Mouse (Mus musculus): ENCODE data around the gene Tbc1d20. TPM values are rescaled to one million over a fixed set of nuclear protein-coding genes. Genes with fewer than 3 reads are reported as not detected.

The Tbc1d20 gene
- polyA plus RNA-seq, 1 experiment from 2014 or later = 32.0 TPM

GRCm38 (mm10) chr2:152330858-152331423, 37.3 kb downstream of the Tbc1d20 start:
- Histone ChIP-seq H3K36me3 (replicated peaks) (peaks cover 49% of the 10 kb centered on the region), H3K27ac (replicated peaks) (0 out of 2 replicates have a peak overlapping the region, but pooled peaks have one; percentile 40), H3K4me3 (peak overlapping the region; percentile 92), H3K4me1 (peaks cover 29% of the 10 kb centered on the region), H3K9me3 (no peaks in the 10 kb centered on the region), H3K27me3 (replicated peaks; ENCODE audit: low read depth, poor library complexity, severe bottlenecking) (peaks cover 12% of the 10 kb centered on the region; the same call in 1 of the 2 replicates)
- no peak for DNase-seq (ENCODE audit: low spot score)
- WGBS = 68% methylated on average over 7 of the region's 7 CpGs

DNA sequence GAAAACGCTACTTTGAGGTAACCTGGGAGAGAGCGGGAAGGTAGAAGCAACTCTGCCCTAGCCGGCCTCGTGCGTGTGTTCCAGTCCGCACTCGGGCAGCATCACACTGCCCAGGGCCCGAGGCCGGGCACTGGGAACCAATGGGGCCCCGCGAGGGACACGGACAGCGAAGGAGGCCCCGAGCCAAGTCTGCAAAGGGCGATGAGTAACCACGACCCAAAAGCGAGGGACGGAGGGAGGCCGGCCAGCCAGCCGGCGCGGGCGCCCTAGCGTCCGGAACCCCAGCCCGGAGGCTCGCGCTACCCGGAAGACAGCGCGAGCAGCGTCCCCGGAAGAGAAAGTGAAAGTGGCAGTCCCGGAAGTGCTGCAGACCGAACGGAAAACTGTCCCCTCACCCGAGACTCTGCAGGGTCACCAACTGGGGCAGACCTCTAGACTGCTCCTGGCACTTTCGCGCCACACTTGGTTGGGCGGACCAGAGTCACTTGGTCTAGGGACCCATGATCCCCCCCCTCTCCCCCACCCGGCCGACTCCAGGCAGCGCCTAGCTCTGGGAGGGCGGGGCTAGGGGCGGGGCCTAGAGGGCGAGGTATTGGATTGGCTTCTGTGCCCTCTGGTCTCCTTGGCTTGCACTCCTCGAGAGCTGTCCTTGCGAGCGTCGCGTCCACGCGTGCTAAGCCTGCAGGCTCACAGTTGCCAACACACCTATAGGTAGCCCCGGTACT, 38.6 kb downstream of the Tbc1d20 start, which contains the start of gene Rbck1:
Rbck1 (minus strand) TSS at position 553 of the 725 bp plus-strand sequence.
- DNase-seq (ENCODE audit: low spot score) = peak; percentile 93
- no peaks in the 10 kb centered on the region for H3K9me3 ChIP-seq

DNA sequence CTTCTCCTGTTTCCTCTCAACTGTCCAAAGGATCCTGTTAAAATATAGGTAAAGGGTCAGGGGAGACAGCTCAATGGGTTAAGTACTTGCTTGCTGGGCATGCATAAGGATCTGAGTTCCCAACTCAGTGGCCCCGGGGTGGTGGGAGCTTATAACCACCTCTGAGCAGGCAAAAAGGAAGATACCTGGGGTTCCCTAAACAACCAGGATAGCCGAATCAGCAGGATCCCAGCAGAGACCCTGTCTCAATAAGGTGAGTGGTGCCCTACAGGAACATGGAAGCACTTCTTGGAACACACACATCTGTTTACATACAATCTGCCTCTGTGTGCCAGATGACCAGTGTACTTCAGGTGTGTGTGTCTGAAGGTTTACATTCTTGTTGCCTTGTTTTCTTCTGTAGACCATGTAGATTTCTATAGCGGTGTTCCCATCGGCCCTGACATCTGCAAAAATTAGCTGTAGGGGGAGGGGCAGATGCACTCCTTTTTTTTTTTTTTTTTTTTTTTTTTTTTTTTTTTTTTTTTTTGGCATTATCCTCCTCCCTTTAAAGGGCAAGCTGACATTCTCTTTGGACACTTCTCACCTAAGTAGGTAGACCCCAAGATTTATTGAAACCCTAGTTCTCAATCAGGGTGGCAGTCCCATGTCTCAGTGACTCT, 39.8 kb downstream of the Tbc1d20 start:
- WGBS = 72% methylated on average over 4 of the region's 4 CpGs
- Histone ChIP-seq H3K27ac (replicated peaks) (no peak overlapping the region), H3K4me3 (no peak overlapping the region), H3K36me3 (replicated peaks) (peaks cover 23% of the 10 kb centered on the region), H3K27me3 (replicated peaks; ENCODE audit: low read depth, poor library complexity, severe bottlenecking) (peaks cover 15% of the 10 kb centered on the region; the same call in 1 of the 2 replicates), H3K4me1 (peaks cover 26% of the 10 kb centered on the region), H3K9me3 (no peaks in the 10 kb centered on the region)
- DNase-seq (ENCODE audit: low spot score) = no peak

More for the DNA sequence above, 38.6 kb downstream of the Tbc1d20 start, which contains the start of gene Rbck1:
- Histone ChIP-seq H3K27me3 (replicated peaks; ENCODE audit: low read depth, poor library complexity, severe bottlenecking) (peaks cover 15% of the 10 kb centered on the region; the same call in 1 of the 2 replicates), H3K4me1 (peaks cover 29% of the 10 kb centered on the region), H3K4me3 (peak within 1 kb of the TSS; percentile 92), H3K36me3 (replicated peaks) (peaks cover 35% of the 10 kb centered on the region), H3K27ac (replicated peaks) (peak within 1 kb of the TSS; percentile 93)
- WGBS = under 1% methylated on average over 54 of the region's 54 CpGs

DNA sequence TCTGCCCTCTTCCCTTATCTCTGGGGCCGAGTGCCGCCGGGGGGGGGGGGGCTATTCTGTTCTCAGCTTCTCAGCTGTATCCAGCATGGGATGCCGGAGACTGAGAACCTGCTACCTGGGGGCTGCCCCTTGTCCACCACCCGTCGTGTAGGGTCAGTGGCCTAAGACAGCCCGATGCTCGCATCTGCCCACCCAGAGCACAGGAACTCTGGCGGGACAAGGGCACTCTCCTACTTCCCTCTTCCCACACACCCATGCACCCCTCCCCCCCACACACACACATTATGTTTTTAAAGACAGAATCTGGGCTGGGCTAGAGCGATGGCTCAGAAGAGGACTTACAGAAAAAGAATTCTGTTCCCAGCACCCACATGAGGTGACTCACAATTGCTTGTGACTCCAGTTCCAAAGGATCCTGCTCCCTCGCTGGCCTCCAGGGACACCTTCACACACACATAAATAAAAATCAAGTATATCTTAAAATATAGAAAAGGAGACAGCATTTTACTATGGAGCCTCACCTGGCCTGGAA, 41.7 kb downstream of the Tbc1d20 start:
- Histone ChIP-seq H3K4me1 (peaks cover 24% of the 10 kb centered on the region), H3K27ac (replicated peaks) (no peak overlapping the region), H3K27me3 (replicated peaks; ENCODE audit: low read depth, poor library complexity, severe bottlenecking) (peaks cover 15% of the 10 kb centered on the region; the same call in 1 of the 2 replicates), H3K36me3 (replicated peaks) (peaks cover 5% of the 10 kb centered on the region), H3K4me3 (no peak overlapping the region), H3K9me3 (no peaks in the 10 kb centered on the region)
- DNase-seq (ENCODE audit: low spot score) = no peak
- 53% methylated on average over 11 of the region's 11 CpGs for WGBS

- Histone ChIP-seq H3K27me3 (replicated peaks; ENCODE audit: low read depth, poor library complexity, severe bottlenecking) (peaks cover 17% of the 10 kb centered on the region), H3K27ac (replicated peaks) (no peak overlapping the region; the same call in 1 of the 2 replicates), H3K4me3 (no peak overlapping the region), H3K36me3 (replicated peaks) (no peaks in the 10 kb centered on the region), H3K4me1 (peaks cover 9% of the 10 kb centered on the region), H3K9me3 (no peaks in the 10 kb centered on the region)
- 85% methylated on average over 1 of the region's 1 CpGs for WGBS
- no peak for DNase-seq (ENCODE audit: low spot score)
Observed at GRCm38 (mm10) chr2:152336856-152337255, 43.2 kb downstream of the Tbc1d20 start.

DNA sequence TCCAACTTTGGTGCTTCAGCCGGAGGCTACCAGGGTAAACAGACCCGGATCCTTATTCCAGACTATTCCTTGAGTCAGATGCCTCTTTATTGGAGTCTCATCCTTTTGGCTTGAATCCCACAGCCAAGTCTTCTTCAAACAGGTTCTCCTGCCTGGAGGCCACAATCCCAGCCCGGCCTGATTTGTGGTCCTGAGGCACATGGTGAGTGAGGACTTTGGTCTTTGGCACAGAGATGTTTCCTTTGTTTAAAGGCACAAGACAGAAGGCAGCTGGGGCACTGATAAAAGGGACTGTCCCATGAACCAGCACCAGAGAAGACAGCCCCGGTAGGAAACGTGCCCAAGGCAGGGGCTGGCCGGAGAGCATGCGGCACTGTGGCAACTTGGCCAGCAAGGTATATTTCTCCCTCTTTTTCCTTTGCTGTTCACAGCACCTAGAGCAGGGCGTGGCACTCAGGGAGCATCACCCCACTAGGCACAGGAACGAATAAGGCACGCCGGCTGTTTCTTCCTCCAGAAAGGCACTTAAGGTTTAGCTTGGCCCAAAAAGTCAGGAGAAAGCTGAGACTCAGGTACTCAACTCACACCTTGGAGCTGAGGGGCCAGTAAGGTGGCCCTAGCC, 44.1 kb downstream of the Tbc1d20 start:
- DNase-seq (ENCODE audit: low spot score) = no peak
- no peaks in the 10 kb centered on the region for H3K36me3 ChIP-seq (replicated peaks)
- no peak overlapping the region for H3K4me3 ChIP-seq
- peaks cover 26% of the 10 kb centered on the region for H3K27me3 ChIP-seq (replicated peaks; ENCODE audit: low read depth, poor library complexity, severe bottlenecking)
- H3K4me1 ChIP-seq = peaks cover 6% of the 10 kb centered on the region; the same call in 1 of the 2 replicates
- H3K27ac ChIP-seq (replicated peaks) = no peak overlapping the region
- H3K9me3 ChIP-seq = no peaks in the 10 kb centered on the region
- WGBS = 91% methylated on average over 11 of the region's 11 CpGs

- 75% methylated on average over 13 of the region's 13 CpGs for WGBS
- Histone ChIP-seq H3K27ac (replicated peaks) (no peak overlapping the region), H3K4me3 (no peak overlapping the region)
Observed at GRCm38 (mm10) chr2:152338319-152338718, 44.7 kb downstream of the Tbc1d20 start.

DNA sequence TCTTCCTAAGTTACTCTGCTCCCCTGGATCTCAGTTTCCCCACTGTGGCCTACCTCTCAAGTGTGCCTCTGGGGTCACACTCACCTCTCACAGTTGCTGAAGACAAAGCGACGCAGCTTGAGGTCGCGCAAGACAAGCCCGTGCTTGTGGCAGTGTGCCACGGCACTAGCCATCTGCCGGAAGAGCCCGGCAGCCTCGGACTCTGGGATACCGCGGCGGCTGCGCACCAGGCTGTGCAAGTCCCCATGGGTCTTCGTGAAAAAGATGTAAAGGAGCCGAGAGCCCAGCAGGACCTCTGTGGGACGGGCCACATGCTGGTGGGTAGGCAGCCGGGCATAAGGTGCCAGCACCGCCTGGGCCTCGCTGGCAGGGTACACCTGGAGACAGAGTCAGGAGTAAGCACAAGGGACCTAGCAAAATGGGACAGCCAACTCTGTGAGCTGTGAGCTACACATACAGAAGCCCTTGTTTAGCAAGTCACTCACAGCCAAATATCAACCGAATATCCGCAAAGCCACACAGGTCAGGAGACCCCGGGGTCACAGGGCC, 46.1 kb downstream of the Tbc1d20 start:
- no peak overlapping the region for H3K27ac ChIP-seq (replicated peaks)
- H3K4me1 ChIP-seq = peaks cover 20% of the 10 kb centered on the region
- no peaks in the 10 kb centered on the region for H3K36me3 ChIP-seq (replicated peaks)
- no peaks in the 10 kb centered on the region for H3K9me3 ChIP-seq
- H3K4me3 ChIP-seq = no peak overlapping the region
- WGBS = 89% methylated on average over 22 of the region's 22 CpGs
- H3K27me3 ChIP-seq (replicated peaks; ENCODE audit: low read depth, poor library complexity, severe bottlenecking) = peaks cover 34% of the 10 kb centered on the region
- no peak for DNase-seq (ENCODE audit: low spot score)

More at GRCm38 (mm10) chr2:152338319-152338718, 44.7 kb downstream of the Tbc1d20 start:
- peaks cover 10% of the 10 kb centered on the region; the same call in 1 of the 2 replicates for H3K4me1 ChIP-seq
- no peaks in the 10 kb centered on the region for H3K36me3 ChIP-seq (replicated peaks)
- no peak for DNase-seq (ENCODE audit: low spot score)
- no peaks in the 10 kb centered on the region for H3K9me3 ChIP-seq
- peaks cover 32% of the 10 kb centered on the region for H3K27me3 ChIP-seq (replicated peaks; ENCODE audit: low read depth, poor library complexity, severe bottlenecking)

DNA sequence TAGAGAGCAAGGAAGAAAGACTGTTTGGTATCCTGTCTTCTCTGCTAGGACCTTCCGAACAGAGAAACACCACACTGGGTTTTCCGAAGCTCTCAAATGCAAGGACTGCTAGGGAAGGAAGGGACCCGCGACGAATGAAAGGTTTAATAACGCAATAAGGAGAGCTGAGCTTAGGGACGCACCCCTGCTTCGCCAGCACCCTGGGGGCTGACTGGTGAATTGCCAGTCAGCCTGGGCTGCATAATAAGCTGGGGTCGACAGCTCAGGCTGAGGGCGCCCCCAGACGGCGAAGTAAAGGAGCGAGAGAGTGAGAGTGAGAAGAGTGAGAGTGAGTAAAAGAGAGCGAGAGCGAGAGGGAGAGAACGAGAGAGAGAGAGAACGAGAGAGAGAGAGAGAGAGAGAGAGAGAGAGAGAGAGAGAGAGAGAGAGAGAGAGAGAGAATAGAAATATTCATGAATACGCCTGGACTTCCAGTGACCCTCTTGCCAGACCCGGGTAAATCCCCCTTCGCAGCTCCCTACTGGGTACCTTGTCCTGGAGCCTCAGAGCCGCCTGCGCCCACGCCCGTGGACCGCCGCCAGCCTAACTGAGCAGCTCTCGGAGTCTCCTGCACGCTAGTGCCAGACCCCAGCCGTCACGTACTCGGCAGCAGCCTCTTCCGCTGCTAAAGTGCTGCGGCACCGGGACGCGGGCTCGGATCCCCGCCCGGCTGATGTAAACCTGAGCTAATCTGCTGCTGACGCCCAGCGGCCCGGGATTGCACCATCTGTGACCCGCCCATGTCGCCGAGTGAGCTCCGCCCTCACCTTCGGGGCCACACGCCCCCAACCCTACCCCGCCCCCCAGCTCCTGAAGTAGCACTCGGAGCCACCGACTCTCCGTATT, 49.9 kb downstream of the Tbc1d20 start, which contains the start of gene Trib3:
Trib3 (minus strand) TSS at position 704 of the 885 bp plus-strand sequence.
- under 1% methylated on average over 52 of the region's 52 CpGs for WGBS
- Histone ChIP-seq H3K27me3 (replicated peaks; ENCODE audit: low read depth, poor library complexity, severe bottlenecking) (peaks cover 33% of the 10 kb centered on the region), H3K4me3 (peak within 1 kb of the TSS; percentile 71), H3K9me3 (no peaks in the 10 kb centered on the region), H3K27ac (replicated peaks) (peak within 1 kb of the TSS; percentile 78), H3K4me1 (peaks cover 23% of the 10 kb centered on the region), H3K36me3 (replicated peaks) (no peaks in the 10 kb centered on the region)
- DNase-seq (ENCODE audit: low spot score) = peak; percentile 86

- 12% methylated on average over 10 of the region's 10 CpGs for WGBS
- H3K27ac ChIP-seq (replicated peaks) = 0 out of 2 replicates have a peak overlapping the region, but pooled peaks have one; percentile 78
- peaks cover 33% of the 10 kb centered on the region for H3K27me3 ChIP-seq (replicated peaks; ENCODE audit: low read depth, poor library complexity, severe bottlenecking)
- peaks cover 23% of the 10 kb centered on the region for H3K4me1 ChIP-seq
- no peaks in the 10 kb centered on the region for H3K9me3 ChIP-seq
- peak overlapping the region; percentile 71 for H3K4me3 ChIP-seq
- DNase-seq (ENCODE audit: low spot score) = no peak
- H3K36me3 ChIP-seq (replicated peaks) = no peaks in the 10 kb centered on the region
Observed at GRCm38 (mm10) chr2:152344361-152344760, 50.7 kb downstream of the Tbc1d20 start.

DNA sequence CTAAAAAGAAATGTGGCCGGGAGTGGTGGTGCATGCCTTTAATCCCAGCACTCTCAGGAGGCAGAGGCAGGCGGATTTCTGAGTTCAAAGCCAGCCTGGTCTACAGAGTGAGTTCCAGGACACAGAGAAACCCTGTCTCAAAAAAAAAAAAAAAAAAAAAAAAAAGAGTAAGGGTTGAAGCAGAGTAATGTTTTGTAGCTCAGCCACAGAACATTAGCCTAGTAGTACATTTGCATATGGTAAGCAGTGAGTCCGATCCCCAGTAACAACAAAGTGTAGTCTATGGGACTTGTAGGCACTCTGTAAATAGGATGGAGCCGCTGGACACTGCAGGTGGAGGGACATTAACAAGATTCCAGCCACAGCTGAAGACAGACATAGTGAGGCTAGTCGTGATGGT, 51.3 kb downstream of the Tbc1d20 start:
- Histone ChIP-seq H3K4me1 (peaks cover 23% of the 10 kb centered on the region), H3K4me3 (no peak overlapping the region), H3K27me3 (replicated peaks; ENCODE audit: low read depth, poor library complexity, severe bottlenecking) (peaks cover 33% of the 10 kb centered on the region), H3K9me3 (no peaks in the 10 kb centered on the region), H3K27ac (replicated peaks) (no peak overlapping the region), H3K36me3 (replicated peaks) (no peaks in the 10 kb centered on the region)
- no peak for DNase-seq (ENCODE audit: low spot score)
- 65% methylated on average over 5 of the region's 5 CpGs for WGBS
